Mouse (Mus musculus) urinary bladder, postnatal 0 days (tissue): ENCODE measurements around the gene Insig1. TPM values are rescaled to one million over a fixed set of nuclear protein-coding genes. Genes with fewer than 3 reads are reported as not detected.

Source experiments
- polyA plus RNA-seq: library from polyadenylated mRNA; unstranded; fragments of >200 nt; fragmentation: Nextera tagmentation; extraction: Ambion mirVana; gene quantifications from 2 replicates; pipeline ENCODE4 v1.2.1, GENCODE M21; 2015

Insig1 gene
- 89.2 and 167 TPM in 2 replicates for polyA plus RNA-seq

GRCm38 (mm10) chr5:28070828-28071455 is at the start of gene Insig1:
Gene Insig1, plus strand, starts transcription at chr5:28071363.

Other genes starting within 250 kb of the Insig1 start
- not detected in 2 replicates for gene Htr5a, start 229.2 kb upstream of the Insig1 start, polyA plus RNA-seq
- not detected in 2 replicates for gene En2, start 94.3 kb downstream of the Insig1 start, polyA plus RNA-seq
- gene Cnpy1, start 174.4 kb downstream of the Insig1 start, polyA plus RNA-seq = not detected in 2 replicates
- 5.1 and 6.1 TPM in 2 replicates for gene Rbm33, start 245.8 kb downstream of the Insig1 start, polyA plus RNA-seq